Mouse (Mus musculus) kidney, adult 2 months (tissue): ENCODE measurements around the gene Amot. TPM values are rescaled to one million over a fixed set of nuclear protein-coding genes. Genes with fewer than 3 reads are reported as not detected.
A peak's percentile ranks its signal among the peaks of the same experiment; 100 is the strongest.

Experiments
- DNase-seq: peaks from one replicate; pipeline ENCODE4 v3.0.0; 2021
- H3K27ac ChIP-seq: fragments of 200-500 bp; 2 replicates; pipeline ENCODE4 v1.5.1; 2012; ENCODE audit warnings: low read depth, low read length, control low read depth, inconsistent platforms; ENCODE audit not compliant: insufficient read depth
- H3K27me3 ChIP-seq: fragments of 200-500 bp; replicated peaks from 2 replicates; pipeline ENCODE4 v1.6.1; 2012; ENCODE audit warnings: mild to moderate bottlenecking, moderate library complexity, low read length, inconsistent platforms; ENCODE audit not compliant: control insufficient read depth, insufficient read depth
- H3K36me3 ChIP-seq: fragments of 200-500 bp; 2 replicates; pipeline ENCODE4 v1.6.1; 2012; ENCODE audit warnings: mild to moderate bottlenecking, moderate library complexity, low read length, inconsistent platforms; ENCODE audit not compliant: control insufficient read depth, insufficient read depth
- H3K4me1 ChIP-seq: fragments of 200-500 bp; 2 replicates; pipeline ENCODE4 v1.6.1; 2011; ENCODE audit warnings: low read length; ENCODE audit not compliant: control insufficient read depth, insufficient read depth
- H3K4me3 ChIP-seq: fragments of 200-500 bp; 2 replicates; pipeline ENCODE4 v1.5.1; 2011; ENCODE audit warnings: mild to moderate bottlenecking, low read depth, low read length, control low read depth; ENCODE audit not compliant: insufficient read depth
- CTCF ChIP-seq: fragments of 200-500 bp; conservative IDR thresholded peaks from 2 replicates; pipeline ENCODE4 v1.5.1; 2011; ENCODE audit warnings: low read depth, mild to moderate bottlenecking, control low read depth, low read length, moderate library complexity, mixed read lengths; ENCODE audit not compliant: insufficient read depth, insufficient read length
- POLR2A ChIP-seq: fragments of 200-500 bp; IDR thresholded peaks from one replicate; pipeline ENCODE4 v1.6.1; 2011; ENCODE audit warnings: low read depth, low read length, control low read depth
- WGBS: fragments of 180-500 bp; shearing (Covaris S2); methylation state at CpG from one replicate; pipeline ENCODE4 v1.1.7; 2018; 5-methylcytosine and 5-hydroxymethylcytosine counted together
- polyA plus RNA-seq: library from polyadenylated mRNA; depleted of rRNA; stranded (reverse); fragments of >200 nt; gene quantifications from 2 replicates; pipeline ENCODE4 v1.2.3, GENCODE M21; 2012

The Amot gene
- polyA plus RNA-seq, 1 experiment, result 24.6 TPM

DNA sequence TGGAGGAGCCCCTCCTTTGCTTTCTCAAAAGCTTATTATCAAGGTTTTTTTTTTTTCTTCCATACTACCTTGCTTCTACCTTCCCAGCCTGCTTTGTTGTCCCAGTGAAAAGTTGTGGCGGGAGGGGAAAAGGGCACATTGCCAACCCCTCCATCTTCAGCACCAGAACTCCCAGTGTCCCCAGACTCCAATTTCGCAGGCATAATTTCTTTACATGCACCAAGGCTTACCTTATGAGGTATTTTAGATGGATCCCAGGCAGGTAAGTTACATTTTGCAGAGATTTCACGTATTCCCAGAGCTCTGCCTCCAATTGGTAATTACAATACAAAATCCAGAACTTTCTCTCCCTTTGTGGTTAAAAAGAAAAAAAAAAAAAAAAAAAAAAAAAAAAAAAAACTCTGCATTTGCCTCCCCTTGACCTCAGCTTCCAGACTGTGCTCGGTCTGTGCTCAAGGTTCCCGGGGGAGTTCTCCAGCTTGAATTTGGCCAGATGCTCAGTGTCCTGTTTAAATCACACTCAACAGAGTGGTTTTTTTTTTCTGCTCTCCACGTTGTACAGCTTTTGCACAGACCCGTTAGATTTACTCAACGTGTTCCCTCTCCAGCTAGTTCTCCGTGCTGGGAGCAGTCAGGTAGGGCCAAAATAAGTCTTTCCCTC lies 10.6 kb upstream of the Amot start:
- no peak overlapping the region for H3K27ac ChIP-seq
- DNase-seq, result peak; percentile 23
- no peaks in the 10 kb centered on the region; the same call in 1 of the 2 replicates for H3K4me1 ChIP-seq
- no peaks in the 10 kb centered on the region for H3K27me3 ChIP-seq
- WGBS, result 37% methylated on average over 9 of the region's 9 CpGs
- H3K36me3 ChIP-seq, result no peaks in the 10 kb centered on the region
- H3K4me3 ChIP-seq, result 0 out of 2 replicates have a peak overlapping the region, but pooled peaks have one; percentile 6
- TF ChIP-seq CTCF (no peak), POLR2A (no peak)

DNA sequence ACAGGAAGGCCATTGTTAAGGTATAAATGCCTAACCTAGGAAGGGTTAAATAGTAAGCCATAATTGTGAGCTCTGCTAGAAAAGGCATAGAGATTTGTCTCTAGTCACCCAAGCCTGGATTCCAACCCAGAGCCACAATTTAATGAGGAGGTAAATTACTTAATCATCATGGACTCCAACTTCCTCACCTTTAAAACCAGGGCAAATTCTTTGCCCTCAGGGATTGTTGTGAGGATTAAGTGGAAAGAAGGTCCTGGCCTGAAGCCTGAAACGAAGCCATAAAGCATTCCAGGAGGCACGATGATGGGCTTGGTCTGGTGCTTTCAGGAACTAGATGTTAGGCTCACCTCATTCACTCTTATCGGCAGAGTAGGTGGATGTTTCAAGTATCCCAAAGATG lies 5.7 kb upstream of the Amot start:
- no peaks in the 10 kb centered on the region; the same call in 1 of the 2 replicates for H3K4me1 ChIP-seq
- no peak overlapping the region for H3K4me3 ChIP-seq
- H3K36me3 ChIP-seq, result no peaks in the 10 kb centered on the region
- DNase-seq, result peak; percentile 49
- 0 out of 2 replicates have a peak overlapping the region, but pooled peaks have one; percentile 38 for H3K27ac ChIP-seq
- no peaks in the 10 kb centered on the region for H3K27me3 ChIP-seq
- no peak for TF ChIP-seq POLR2A
- no peak for TF ChIP-seq CTCF
- 29% methylated on average over 3 of the region's 3 CpGs for WGBS

DNA sequence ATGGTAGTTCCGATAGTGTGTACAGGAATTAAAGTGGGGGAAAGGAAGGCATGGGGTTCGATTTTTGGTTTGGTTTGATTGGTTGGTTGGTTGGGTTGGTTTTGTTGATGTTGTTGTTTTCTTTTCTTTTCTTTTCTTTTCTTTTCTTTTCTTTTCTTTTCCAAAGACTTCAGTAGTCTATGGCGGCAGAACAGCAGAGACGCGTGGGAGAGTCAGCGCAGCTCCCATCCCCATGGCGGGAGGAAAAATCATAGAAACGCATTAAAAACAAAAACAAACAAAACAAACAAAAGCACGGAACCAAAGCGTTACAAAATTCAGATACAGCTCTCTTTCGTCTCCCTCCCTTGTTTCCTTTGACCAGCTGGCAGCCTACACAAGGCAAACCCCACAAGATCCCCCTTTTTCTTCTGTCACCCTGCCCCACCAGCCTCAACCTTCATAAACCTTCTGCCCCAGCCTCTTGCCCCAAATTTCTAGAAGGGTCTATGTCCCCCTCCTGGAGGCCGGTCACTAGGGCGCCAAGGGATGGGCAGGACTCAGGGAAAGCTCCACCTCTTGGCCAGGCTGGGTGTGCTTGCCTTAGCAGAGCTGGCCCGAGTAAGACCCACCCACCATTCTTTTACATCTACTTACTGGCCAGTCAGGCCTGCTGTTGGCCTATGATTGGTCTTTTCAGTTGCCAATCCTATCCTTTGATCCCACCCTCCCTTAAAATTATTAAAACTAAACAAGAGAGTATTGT lies 648 bp upstream of the Amot start:
- Histone ChIP-seq H3K36me3 (no peaks in the 10 kb centered on the region), H3K27ac (no peak overlapping the region), H3K27me3 (no peaks in the 10 kb centered on the region), H3K4me3 (peak overlapping the region; percentile 89), H3K4me1 (no peaks in the 10 kb centered on the region; the same call in 1 of the 2 replicates)
- TF ChIP-seq POLR2A (no peak), CTCF (no peak)
- WGBS, result under 1% methylated on average over 14 of the region's 14 CpGs
- DNase-seq, result peak; percentile 92

DNA sequence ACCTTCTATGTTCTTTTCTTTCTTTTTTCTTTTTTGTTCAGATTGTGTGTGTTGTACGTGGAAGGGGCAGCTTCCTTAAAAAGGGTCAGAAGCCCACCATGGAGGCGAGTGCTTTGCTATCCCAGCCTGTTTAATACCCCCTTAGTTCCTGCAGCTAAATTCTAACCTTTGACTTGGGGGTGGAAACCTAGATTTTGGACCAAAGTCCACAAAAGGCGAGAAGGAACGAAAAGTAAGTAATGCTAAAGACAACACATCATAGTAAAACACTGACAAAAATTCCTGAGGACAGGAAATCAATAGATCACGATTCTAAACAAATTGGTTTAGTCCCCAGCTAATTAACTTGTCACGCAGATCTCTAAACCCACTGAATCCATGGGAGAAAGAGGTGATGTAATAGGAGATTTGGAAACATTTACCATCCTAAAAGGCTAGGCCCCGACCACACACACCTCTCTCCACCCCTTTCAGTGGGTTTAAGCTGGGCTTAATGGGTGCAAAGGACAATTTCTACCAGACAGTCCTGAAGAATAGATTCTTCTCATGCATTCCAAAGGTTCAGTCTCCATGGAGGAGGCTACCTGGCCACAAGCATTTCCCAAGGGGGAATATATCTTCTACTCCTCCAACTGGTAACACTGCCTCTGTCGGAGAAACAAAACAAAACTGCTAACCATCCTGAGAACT lies 3.2 kb downstream of the Amot start:
- Histone ChIP-seq H3K36me3 (no peaks in the 10 kb centered on the region), H3K4me3 (no peak overlapping the region), H3K27ac (peak overlapping the region; percentile 74), H3K27me3 (no peaks in the 10 kb centered on the region), H3K4me1 (peaks cover 6% of the 10 kb centered on the region; the same call in 1 of the 2 replicates)
- peak; percentile 59 for DNase-seq
- TF ChIP-seq POLR2A (no peak), CTCF (no peak)
- WGBS, result 48% methylated on average over 8 of the region's 8 CpGs

DNA sequence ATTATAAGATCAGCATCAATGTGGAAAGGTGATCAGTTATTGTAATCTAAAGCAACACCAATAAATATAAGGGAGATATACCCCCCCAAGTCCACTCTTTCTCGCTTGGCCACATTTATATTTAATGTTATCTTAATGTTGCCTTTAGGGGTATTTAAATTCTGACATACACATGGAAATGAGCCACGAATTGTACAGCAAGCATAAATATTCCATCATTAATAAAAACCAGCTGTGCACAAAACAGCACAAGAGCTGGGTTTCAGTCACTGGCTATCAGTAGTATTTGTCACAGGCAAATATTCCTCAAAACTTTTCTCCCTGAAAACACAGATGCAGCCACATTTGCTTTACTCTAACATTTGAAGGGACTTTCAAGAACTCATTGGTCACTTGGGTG lies 5.9 kb downstream of the Amot start:
- H3K27me3 ChIP-seq, result no peaks in the 10 kb centered on the region
- H3K4me3 ChIP-seq, result no peak overlapping the region
- no peak overlapping the region for H3K27ac ChIP-seq
- no peak for TF ChIP-seq CTCF
- TF ChIP-seq POLR2A, result no peak
- DNase-seq, result no peak
- no peaks in the 10 kb centered on the region for H3K36me3 ChIP-seq
- 87% methylated on average over 2 of the region's 2 CpGs for WGBS
- H3K4me1 ChIP-seq, result peaks cover 6% of the 10 kb centered on the region; the same call in 1 of the 2 replicates

DNA sequence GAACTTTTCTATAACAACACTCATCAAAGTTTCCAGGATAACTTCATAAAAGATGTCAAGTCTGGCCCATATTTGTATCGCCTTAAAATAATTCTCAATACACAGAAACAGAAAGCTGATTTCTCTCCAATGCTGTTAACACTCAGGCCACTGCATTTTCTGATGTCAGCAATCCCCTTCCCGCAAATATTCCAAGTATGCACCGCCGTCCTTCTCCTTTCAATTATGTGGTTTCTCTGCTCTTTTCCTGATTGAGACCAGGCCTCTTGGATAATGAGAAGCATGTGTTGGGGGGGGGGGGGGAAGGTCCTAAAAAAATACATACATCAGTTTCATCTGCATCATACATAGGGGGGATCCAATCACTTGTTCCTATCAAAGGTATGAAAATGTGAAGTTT lies 6.3 kb downstream of the Amot start:
- TF ChIP-seq POLR2A (no peak), CTCF (no peak)
- H3K27ac ChIP-seq, result no peak overlapping the region
- no peak overlapping the region for H3K4me3 ChIP-seq
- peak; percentile 9 for DNase-seq
- WGBS, result 73% methylated on average over 4 of the region's 4 CpGs
- peaks cover 6% of the 10 kb centered on the region; the same call in 1 of the 2 replicates for H3K4me1 ChIP-seq
- H3K27me3 ChIP-seq, result no peaks in the 10 kb centered on the region
- H3K36me3 ChIP-seq, result no peaks in the 10 kb centered on the region
